Mouse (Mus musculus): ENCODE results near the gene Mapk3. TPM values are rescaled to one million over a fixed set of nuclear protein-coding genes. Genes with fewer than 3 reads are reported as not detected.

Gene Mapk3
- 48.2 and 52.1 TPM in 2 replicates for polyA plus RNA-seq (2014; fragmentation: Nextera tagmentation; extraction: Ambion mirVana)

DNA sequence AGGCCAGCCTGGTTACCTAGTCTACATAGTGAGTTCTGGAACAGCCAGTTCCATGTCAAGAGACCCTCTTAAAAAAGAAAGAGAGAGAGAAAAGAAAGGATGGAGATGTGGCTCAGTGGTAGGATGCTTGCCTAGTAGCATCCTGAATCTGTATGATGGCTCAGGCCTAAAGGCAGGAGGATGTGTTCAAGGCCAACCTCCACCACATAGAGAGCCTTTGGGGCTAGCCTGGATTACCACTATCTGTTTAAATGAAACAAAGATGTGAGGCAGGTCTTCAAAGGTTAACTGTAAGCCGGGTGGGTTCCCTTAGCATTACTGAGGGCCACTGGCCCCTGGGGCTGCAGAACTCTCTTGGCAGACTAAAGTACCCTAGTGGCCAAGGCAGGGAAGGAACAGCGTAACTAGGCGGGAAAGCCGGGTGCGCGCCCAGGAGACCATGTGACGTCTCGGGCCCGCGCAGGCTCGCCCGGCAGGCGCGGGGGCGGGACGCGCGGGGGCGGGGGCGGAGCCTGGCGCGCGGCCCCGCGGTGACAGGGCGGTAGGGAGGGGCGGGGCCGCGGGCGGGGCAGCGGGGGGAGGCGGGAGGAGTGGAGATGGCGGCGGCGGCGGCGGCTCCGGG, at the start of gene Mapk3:
TSS of gene Mapk3 (plus strand) at position 552 of the 622 bp plus-strand sequence.
- Histone ChIP-seq H3K27me3 (ENCODE audit: control insufficient read depth, insufficient read depth, low read length) (no peaks in the 10 kb centered on the region), H3K36me3 (ENCODE audit: control insufficient read depth, insufficient read depth, low read length) (peaks cover 3% of the 10 kb centered on the region), H3K9me3 (replicated peaks; ENCODE audit: control insufficient read depth, low read length) (no peaks in the 10 kb centered on the region), H3K27ac (ENCODE audit: low read depth, low read length) (peak within 1 kb of the TSS; percentile 95), H3K4me2 (peak within 1 kb of the TSS; percentile 96), H3K4me3 (ENCODE audit: low read depth, low read length) (peak within 1 kb of the TSS; percentile 83), H3K4me1 (ENCODE audit: control insufficient read depth, insufficient read depth, low read length) (peaks cover 28% of the 10 kb centered on the region), H3K9ac (ENCODE audit: low read depth, low read length) (peak within 1 kb of the TSS; percentile 94)
- 2% methylated on average over 25 of the region's 38 CpGs for WGBS (ENCODE audit: insufficient replicate concordance)
- ATAC-seq (replicated peaks; ENCODE audit: insufficient number of reproducible peaks, low FRiP score, low TSS enrichment), result peak; percentile 49

DNA sequence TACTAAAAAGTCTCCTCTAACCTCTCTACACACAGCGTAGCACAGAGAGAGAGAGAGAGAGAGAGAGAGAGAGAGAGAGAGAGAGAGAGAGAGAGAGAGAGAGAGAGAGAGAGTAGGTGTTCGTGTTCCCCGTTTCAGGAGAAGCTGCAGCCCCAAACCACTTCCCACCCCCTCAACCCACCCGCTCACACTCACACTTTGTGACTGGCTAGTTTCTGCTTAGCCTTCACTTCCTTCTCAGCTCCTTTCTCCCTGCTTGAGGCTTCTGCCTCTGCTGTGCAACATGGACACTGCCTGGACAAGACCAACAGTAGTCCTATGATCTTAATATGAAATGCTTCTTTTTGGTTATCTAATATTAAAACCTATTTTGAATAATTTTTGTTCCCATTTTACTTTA, 49.1 kb upstream of the Mapk3 start:
- Histone ChIP-seq H3K36me3 (ENCODE audit: control insufficient read depth, insufficient read depth, low read length) (no peaks in the 10 kb centered on the region), H3K27me3 (ENCODE audit: control insufficient read depth, insufficient read depth, low read length) (peaks cover 10% of the 10 kb centered on the region), H3K4me2 (no peak overlapping the region), H3K9ac (ENCODE audit: low read depth, low read length) (no peak overlapping the region), H3K9me3 (replicated peaks; ENCODE audit: control insufficient read depth, low read length) (no peaks in the 10 kb centered on the region; the same call in 1 of the 2 replicates), H3K27ac (ENCODE audit: low read depth, low read length) (no peak overlapping the region), H3K4me1 (ENCODE audit: control insufficient read depth, insufficient read depth, low read length) (no peaks in the 10 kb centered on the region), H3K4me3 (ENCODE audit: low read depth, low read length) (no peak overlapping the region)
- 35% methylated on average over 3 of the region's 4 CpGs for WGBS (ENCODE audit: insufficient replicate concordance)
- ATAC-seq (replicated peaks; ENCODE audit: insufficient number of reproducible peaks, low FRiP score, low TSS enrichment), result no peak

DNA sequence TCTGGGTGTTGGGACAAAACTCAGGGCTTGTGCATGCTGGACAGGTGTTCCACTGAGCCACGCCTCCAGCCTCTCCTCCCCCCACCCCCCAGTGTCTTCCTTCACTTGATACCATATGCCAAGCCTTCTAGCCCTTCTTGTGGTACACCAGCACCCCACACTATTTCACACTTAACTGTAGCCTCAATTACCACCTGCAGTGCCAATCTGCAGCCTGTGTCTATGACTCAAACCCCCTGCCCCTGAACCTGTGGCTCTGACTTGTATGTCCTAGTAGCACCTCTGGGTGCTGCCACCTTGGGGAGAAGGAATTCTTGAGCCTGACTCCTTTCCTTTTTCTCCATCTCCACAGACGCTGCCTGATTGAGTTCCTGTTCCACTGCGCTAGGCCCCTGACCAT, 47.5 kb upstream of the Mapk3 start:
- whole genome bisulfite sequencing (ENCODE audit: insufficient replicate concordance), result 78% methylated on average over 3 of the region's 3 CpGs
- ATAC-seq (replicated peaks; ENCODE audit: insufficient number of reproducible peaks, low FRiP score, low TSS enrichment), result no peak
- no peak overlapping the region for H3K9ac ChIP-seq (ENCODE audit: low read depth, low read length)

DNA sequence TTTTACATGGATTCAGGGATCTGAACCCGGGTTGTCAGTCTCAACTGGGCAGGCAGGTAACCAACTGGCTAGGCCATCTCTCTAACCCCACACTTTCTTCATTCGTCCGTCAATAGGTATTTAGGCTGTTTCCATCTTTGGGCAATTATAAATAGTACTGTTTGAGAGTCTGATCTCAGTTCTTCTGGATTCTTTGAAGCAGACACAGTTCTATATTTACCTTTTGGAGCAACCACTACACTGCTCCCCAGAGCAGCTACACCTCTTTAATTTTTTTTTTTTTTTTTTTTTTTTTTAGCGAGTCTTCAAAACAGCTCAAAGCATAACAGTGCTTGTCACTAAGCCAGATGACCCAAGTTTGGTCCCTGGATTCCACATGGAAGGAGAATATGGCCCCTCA, 43.7 kb upstream of the Mapk3 start:
- H3K9me3 ChIP-seq (replicated peaks; ENCODE audit: control insufficient read depth, low read length), result no peaks in the 10 kb centered on the region
- no peaks in the 10 kb centered on the region for H3K27me3 ChIP-seq (ENCODE audit: control insufficient read depth, insufficient read depth, low read length)
- no peak overlapping the region for H3K27ac ChIP-seq (ENCODE audit: low read depth, low read length)
- no peak overlapping the region for H3K4me3 ChIP-seq (ENCODE audit: low read depth, low read length)
- 67% methylated on average over 4 of the region's 4 CpGs for WGBS (ENCODE audit: insufficient replicate concordance)
- H3K9ac ChIP-seq (ENCODE audit: low read depth, low read length), result no peak overlapping the region
- H3K36me3 ChIP-seq (ENCODE audit: control insufficient read depth, insufficient read depth, low read length), result no peaks in the 10 kb centered on the region
- no peak overlapping the region for H3K4me2 ChIP-seq
- no peak for ATAC-seq (replicated peaks; ENCODE audit: insufficient number of reproducible peaks, low FRiP score, low TSS enrichment)
- H3K4me1 ChIP-seq (ENCODE audit: control insufficient read depth, insufficient read depth, low read length), result no peaks in the 10 kb centered on the region

More for the DNA sequence above, 47.5 kb upstream of the Mapk3 start:
- Histone ChIP-seq H3K27me3 (ENCODE audit: control insufficient read depth, insufficient read depth, low read length) (no peaks in the 10 kb centered on the region), H3K27ac (ENCODE audit: low read depth, low read length) (no peak overlapping the region), H3K4me1 (ENCODE audit: control insufficient read depth, insufficient read depth, low read length) (no peaks in the 10 kb centered on the region), H3K4me3 (ENCODE audit: low read depth, low read length) (no peak overlapping the region), H3K9me3 (replicated peaks; ENCODE audit: control insufficient read depth, low read length) (no peaks in the 10 kb centered on the region; the same call in 1 of the 2 replicates), H3K36me3 (ENCODE audit: control insufficient read depth, insufficient read depth, low read length) (no peaks in the 10 kb centered on the region), H3K4me2 (no peak overlapping the region)

DNA sequence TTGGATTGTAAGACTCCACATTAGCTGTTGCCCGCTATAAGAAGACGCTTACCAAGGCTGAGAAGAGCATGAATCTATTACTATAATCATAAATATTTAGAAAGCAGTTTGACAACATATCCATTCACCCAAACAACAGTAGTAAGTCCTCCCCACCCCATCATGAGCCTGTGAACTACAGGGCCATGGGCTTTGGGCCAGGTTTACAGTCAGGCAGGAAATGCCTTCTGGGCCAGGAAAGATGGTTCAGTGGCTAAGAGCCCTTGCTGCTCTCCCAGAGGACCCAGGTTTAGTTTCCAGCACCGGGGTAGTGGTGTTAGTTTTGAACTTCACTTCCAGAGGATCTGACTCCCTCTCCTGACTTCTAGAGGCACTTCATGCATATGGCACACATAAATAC, 41.8 kb upstream of the Mapk3 start:
- WGBS (ENCODE audit: insufficient replicate concordance), result 81% methylated on average over 3 of the region's 3 CpGs
- no peak overlapping the region for H3K27ac ChIP-seq (ENCODE audit: low read depth, low read length)
- no peak overlapping the region for H3K4me2 ChIP-seq
- no peaks in the 10 kb centered on the region for H3K9me3 ChIP-seq (replicated peaks; ENCODE audit: control insufficient read depth, low read length)
- ATAC-seq (replicated peaks; ENCODE audit: insufficient number of reproducible peaks, low FRiP score, low TSS enrichment), result no peak
- H3K27me3 ChIP-seq (ENCODE audit: control insufficient read depth, insufficient read depth, low read length), result no peaks in the 10 kb centered on the region
- H3K9ac ChIP-seq (ENCODE audit: low read depth, low read length), result no peak overlapping the region
- H3K36me3 ChIP-seq (ENCODE audit: control insufficient read depth, insufficient read depth, low read length), result no peaks in the 10 kb centered on the region
- H3K4me1 ChIP-seq (ENCODE audit: control insufficient read depth, insufficient read depth, low read length), result no peaks in the 10 kb centered on the region
- no peak overlapping the region for H3K4me3 ChIP-seq (ENCODE audit: low read depth, low read length)

DNA sequence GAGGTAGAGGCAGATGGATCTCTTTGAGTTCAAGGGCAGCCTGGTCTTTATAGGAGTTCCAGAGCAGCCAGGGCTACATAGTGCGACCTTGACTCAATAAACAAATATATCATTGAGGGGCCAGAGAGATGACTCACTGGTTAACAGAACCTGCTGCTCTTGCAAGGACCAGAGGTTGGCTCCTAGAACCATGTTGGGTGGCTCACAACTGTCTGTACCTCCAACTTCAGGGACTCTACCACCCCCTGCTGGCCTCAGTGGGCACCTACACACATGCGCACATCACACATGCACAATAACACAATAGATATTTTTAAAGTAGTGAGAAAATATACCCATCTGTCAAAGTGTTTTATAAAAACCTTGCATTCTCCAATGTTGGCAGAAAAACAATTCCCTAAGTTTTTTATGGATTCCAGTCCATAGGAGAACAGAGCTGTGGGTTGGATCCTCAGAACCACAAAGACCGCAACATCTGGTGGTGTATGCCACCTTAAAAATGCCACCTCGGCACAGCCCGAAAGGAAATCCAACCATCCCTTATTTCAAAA, 40.5 kb upstream of the Mapk3 start:
- Histone ChIP-seq H3K9me3 (replicated peaks; ENCODE audit: control insufficient read depth, low read length) (no peaks in the 10 kb centered on the region), H3K4me1 (ENCODE audit: control insufficient read depth, insufficient read depth, low read length) (no peaks in the 10 kb centered on the region), H3K27me3 (ENCODE audit: control insufficient read depth, insufficient read depth, low read length) (no peaks in the 10 kb centered on the region), H3K36me3 (ENCODE audit: control insufficient read depth, insufficient read depth, low read length) (no peaks in the 10 kb centered on the region), H3K27ac (ENCODE audit: low read depth, low read length) (no peak overlapping the region), H3K4me2 (no peak overlapping the region), H3K9ac (ENCODE audit: low read depth, low read length) (no peak overlapping the region), H3K4me3 (ENCODE audit: low read depth, low read length) (no peak overlapping the region)
- ATAC-seq (replicated peaks; ENCODE audit: insufficient number of reproducible peaks, low FRiP score, low TSS enrichment), result no peak
- 91% methylated on average over 5 of the region's 5 CpGs for WGBS (ENCODE audit: insufficient replicate concordance)

DNA sequence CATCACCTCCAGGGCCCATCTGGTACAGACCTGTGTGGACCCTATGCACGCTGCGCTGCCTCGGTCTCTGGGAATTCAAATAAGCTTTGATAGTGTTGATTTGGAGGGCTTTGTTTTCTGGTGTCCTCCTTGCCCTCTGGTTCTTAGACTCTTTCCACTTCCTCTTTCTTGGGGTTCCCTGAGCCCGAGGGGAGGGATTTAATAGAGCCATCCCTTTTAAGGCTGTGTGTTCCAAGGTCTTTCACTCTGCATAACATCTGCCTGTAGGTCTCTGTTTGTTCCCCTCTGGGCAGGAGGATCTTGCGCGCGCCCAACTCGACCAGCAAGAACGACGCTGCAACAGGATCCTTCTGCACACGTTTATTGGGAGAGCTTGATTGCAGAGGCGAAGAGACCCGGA, 37.8 kb upstream of the Mapk3 start:
- H3K9me3 ChIP-seq (replicated peaks; ENCODE audit: control insufficient read depth, low read length), result no peaks in the 10 kb centered on the region
- H3K36me3 ChIP-seq (ENCODE audit: control insufficient read depth, insufficient read depth, low read length), result no peaks in the 10 kb centered on the region
- H3K9ac ChIP-seq (ENCODE audit: low read depth, low read length), result no peak overlapping the region
- H3K4me3 ChIP-seq (ENCODE audit: low read depth, low read length), result no peak overlapping the region
- H3K4me2 ChIP-seq, result no peak overlapping the region
- H3K27ac ChIP-seq (ENCODE audit: low read depth, low read length), result no peak overlapping the region
- no peaks in the 10 kb centered on the region for H3K27me3 ChIP-seq (ENCODE audit: control insufficient read depth, insufficient read depth, low read length)
- 86% methylated on average over 13 of the region's 13 CpGs for WGBS (ENCODE audit: insufficient replicate concordance)
- no peak for ATAC-seq (replicated peaks; ENCODE audit: insufficient number of reproducible peaks, low FRiP score, low TSS enrichment)
- no peaks in the 10 kb centered on the region for H3K4me1 ChIP-seq (ENCODE audit: control insufficient read depth, insufficient read depth, low read length)

DNA sequence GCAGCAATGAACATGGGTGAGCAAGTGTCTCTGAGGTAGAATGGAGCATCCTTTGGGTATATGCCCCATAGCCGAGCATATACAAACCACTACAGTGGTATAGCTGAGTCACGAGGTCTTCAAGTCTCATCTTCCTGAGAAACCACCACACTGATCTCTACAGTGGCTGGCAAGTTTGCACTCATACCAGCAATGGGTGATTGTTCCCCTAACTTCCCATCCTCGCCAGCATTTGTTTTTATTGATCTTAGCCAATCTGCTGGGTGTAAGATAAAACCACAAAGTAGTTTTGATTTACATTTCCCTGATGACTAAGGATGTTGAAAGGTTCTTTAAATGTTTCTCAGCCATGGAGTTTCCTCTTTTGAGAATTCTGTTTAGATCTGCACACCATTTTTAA, 34.3 kb upstream of the Mapk3 start:
- Histone ChIP-seq H3K9me3 (replicated peaks; ENCODE audit: control insufficient read depth, low read length) (no peaks in the 10 kb centered on the region), H3K27me3 (ENCODE audit: control insufficient read depth, insufficient read depth, low read length) (no peaks in the 10 kb centered on the region), H3K4me2 (no peak overlapping the region), H3K4me1 (ENCODE audit: control insufficient read depth, insufficient read depth, low read length) (no peaks in the 10 kb centered on the region), H3K9ac (ENCODE audit: low read depth, low read length) (no peak overlapping the region), H3K4me3 (ENCODE audit: low read depth, low read length) (no peak overlapping the region), H3K27ac (ENCODE audit: low read depth, low read length) (no peak overlapping the region), H3K36me3 (ENCODE audit: control insufficient read depth, insufficient read depth, low read length) (no peaks in the 10 kb centered on the region)
- WGBS (ENCODE audit: insufficient replicate concordance), result 59% methylated on average over 3 of the region's 3 CpGs
- ATAC-seq (replicated peaks; ENCODE audit: insufficient number of reproducible peaks, low FRiP score, low TSS enrichment), result no peak

DNA sequence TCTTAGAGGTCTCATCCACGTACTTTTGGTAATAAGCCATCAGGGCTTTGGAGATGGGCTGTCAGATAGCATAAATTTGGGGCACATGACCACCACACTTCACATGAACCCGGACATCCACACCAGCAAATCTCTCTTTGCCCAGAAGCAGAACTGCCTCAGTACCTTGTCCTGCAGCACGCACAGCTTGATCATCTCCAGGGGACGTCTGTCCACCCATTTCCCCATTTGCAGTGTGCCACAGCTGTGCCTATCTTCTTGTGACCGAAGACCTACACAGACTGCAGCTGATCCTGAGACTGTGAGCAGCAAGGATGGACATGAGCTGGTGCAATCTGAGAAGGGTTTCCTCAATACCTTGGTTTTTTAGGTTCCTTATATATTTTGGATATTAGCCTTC, 33.7 kb upstream of the Mapk3 start:
- 69% methylated on average over 5 of the region's 5 CpGs for WGBS (ENCODE audit: insufficient replicate concordance)
- Histone ChIP-seq H3K27me3 (ENCODE audit: control insufficient read depth, insufficient read depth, low read length) (no peaks in the 10 kb centered on the region), H3K27ac (ENCODE audit: low read depth, low read length) (no peak overlapping the region), H3K36me3 (ENCODE audit: control insufficient read depth, insufficient read depth, low read length) (no peaks in the 10 kb centered on the region), H3K4me2 (no peak overlapping the region), H3K9me3 (replicated peaks; ENCODE audit: control insufficient read depth, low read length) (no peaks in the 10 kb centered on the region), H3K9ac (ENCODE audit: low read depth, low read length) (no peak overlapping the region), H3K4me1 (ENCODE audit: control insufficient read depth, insufficient read depth, low read length) (no peaks in the 10 kb centered on the region), H3K4me3 (ENCODE audit: low read depth, low read length) (no peak overlapping the region)
- ATAC-seq (replicated peaks; ENCODE audit: insufficient number of reproducible peaks, low FRiP score, low TSS enrichment), result no peak
